Mouse (Mus musculus): ENCODE results near the gene Rab11fip5. TPM values are rescaled to one million over a fixed set of nuclear protein-coding genes. Genes with fewer than 3 reads are reported as not detected.

The Rab11fip5 gene
- polyA plus RNA-seq, 1 experiment from 2014 or later = 21.3 TPM

DNA sequence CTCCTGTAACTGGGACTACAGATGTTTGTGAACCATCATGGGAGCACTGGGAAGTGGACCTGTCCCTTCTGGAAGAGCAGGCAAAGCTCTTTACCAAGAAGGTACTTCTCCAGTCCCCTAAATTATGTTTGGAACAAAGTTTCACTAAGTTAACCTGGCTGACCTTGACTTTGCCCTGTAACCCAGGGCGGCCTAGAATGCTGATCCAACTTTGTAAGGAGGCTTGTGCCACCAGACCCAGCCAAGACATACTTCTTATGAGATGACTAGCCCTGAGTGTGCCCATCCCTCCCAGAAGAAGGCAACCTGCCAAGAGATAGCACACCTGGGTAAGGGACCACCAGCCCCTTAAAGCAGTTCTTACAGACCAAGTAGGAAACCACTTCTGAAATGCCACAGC, 15.6 kb downstream of the Rab11fip5 start:
- no peak overlapping the region for H3K4me3 ChIP-seq (replicated peaks; ENCODE audit: low read length)
- no peak overlapping the region for H3K4me2 ChIP-seq (replicated peaks)
- no peaks in the 10 kb centered on the region for H3K27me3 ChIP-seq (ENCODE audit: control insufficient read depth, insufficient read depth, low read length)
- H3K27ac ChIP-seq = no peak overlapping the region
- H3K9ac ChIP-seq = no peak overlapping the region
- no peaks in the 10 kb centered on the region for H3K36me3 ChIP-seq (replicated peaks; ENCODE audit: control insufficient read depth, insufficient read depth)
- no peak for ATAC-seq (ENCODE audit: low FRiP score)
- H3K9me3 ChIP-seq (ENCODE audit: control insufficient read depth, low read length) = no peaks in the 10 kb centered on the region
- WGBS = 100% methylated on average over 1 of the region's 1 CpGs
- no peaks in the 10 kb centered on the region for H3K4me1 ChIP-seq (replicated peaks; ENCODE audit: control insufficient read depth, insufficient read depth, low read length)
- DNase-seq (ENCODE audit: low spot score) = no peak

DNA sequence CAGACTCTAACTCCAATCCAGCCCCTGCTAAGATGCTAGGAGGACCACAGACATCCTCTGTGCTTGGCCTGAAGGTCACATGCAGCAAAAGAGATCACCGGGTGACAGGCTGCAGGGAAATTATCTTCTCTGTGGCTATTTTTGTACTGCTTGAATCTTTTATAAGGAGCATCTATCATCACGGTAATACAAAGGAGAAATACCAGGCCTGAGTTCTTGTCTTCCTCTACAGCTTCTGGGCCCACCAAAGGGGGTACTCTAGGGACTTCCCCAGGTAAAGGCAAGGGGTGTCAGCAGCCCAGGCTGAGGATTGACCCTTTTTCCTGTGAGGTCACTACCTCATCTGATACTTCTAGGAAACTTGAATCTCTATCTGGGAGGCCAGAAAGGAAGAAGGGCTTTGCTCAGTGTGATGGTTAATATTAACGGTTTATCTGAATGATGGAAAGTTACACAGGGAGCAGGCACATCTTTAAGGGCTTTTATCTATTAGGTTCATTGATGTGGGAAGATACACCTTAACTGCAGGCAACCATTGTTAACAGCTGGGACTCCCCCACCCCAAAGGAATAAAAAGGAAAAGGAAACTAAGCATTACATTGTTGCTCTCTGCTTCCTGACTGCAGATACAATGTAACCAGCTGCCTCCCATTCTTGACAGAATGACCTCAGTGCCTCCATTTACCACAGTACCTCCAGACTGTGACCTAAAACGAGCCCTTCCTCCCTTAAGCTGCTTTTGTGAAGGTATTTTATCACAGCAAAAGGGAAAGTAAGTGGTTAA, 17.6 kb downstream of the Rab11fip5 start:
- Histone ChIP-seq H3K27me3 (ENCODE audit: control insufficient read depth, insufficient read depth, low read length) (no peaks in the 10 kb centered on the region), H3K9ac (no peak overlapping the region), H3K36me3 (replicated peaks; ENCODE audit: control insufficient read depth, insufficient read depth) (no peaks in the 10 kb centered on the region), H3K9me3 (ENCODE audit: control insufficient read depth, low read length) (no peaks in the 10 kb centered on the region), H3K4me1 (replicated peaks; ENCODE audit: control insufficient read depth, insufficient read depth, low read length) (no peaks in the 10 kb centered on the region), H3K4me2 (replicated peaks) (no peak overlapping the region), H3K27ac (0 out of 2 replicates have a peak overlapping the region, but pooled peaks have one; percentile 17), H3K4me3 (replicated peaks; ENCODE audit: low read length) (no peak overlapping the region)
- no peak for DNase-seq (ENCODE audit: low spot score)
- 61% methylated on average over 4 of the region's 4 CpGs for WGBS
- ATAC-seq (ENCODE audit: low FRiP score) = no peak

DNA sequence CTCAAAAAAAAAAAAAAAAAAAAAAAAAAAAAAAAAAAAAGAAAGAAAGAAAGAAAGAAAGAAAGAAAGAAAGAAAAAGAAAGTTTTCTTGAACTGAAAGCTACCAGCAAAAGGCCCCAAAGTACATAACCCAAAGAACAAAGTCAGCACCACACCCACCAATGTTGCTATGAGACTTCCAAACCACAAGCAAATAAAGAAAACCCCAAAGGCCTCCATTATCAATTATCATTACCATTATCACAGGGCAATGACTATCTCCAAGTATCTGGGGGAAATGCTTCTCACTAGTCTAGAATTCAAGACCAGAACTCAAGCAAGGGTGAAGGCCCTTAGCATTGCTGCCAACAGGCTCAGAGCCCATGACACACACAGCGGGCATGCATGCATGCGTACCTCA, 18.7 kb downstream of the Rab11fip5 start:
- no peak overlapping the region for H3K27ac ChIP-seq
- no peaks in the 10 kb centered on the region for H3K9me3 ChIP-seq (ENCODE audit: control insufficient read depth, low read length)
- no peak overlapping the region for H3K9ac ChIP-seq
- DNase-seq (ENCODE audit: low spot score) (no peak), ATAC-seq (ENCODE audit: low FRiP score) (no peak)
- 93% methylated on average over 2 of the region's 2 CpGs for WGBS
- no peaks in the 10 kb centered on the region for H3K4me1 ChIP-seq (replicated peaks; ENCODE audit: control insufficient read depth, insufficient read depth, low read length)
- H3K4me2 ChIP-seq (replicated peaks) = no peak overlapping the region
- H3K36me3 ChIP-seq (replicated peaks; ENCODE audit: control insufficient read depth, insufficient read depth) = no peaks in the 10 kb centered on the region
- no peak overlapping the region for H3K4me3 ChIP-seq (replicated peaks; ENCODE audit: low read length)
- no peaks in the 10 kb centered on the region for H3K27me3 ChIP-seq (ENCODE audit: control insufficient read depth, insufficient read depth, low read length)

GRCm38 (mm10) chr6:85354709-85355108, 19.7 kb downstream of the Rab11fip5 start:
- ATAC-seq (ENCODE audit: low FRiP score) = no peak; the same call in 1 of the 2 replicates
- H3K4me1 ChIP-seq (replicated peaks; ENCODE audit: control insufficient read depth, insufficient read depth, low read length) = no peaks in the 10 kb centered on the region
- no peak overlapping the region for H3K4me2 ChIP-seq (replicated peaks)
- no peaks in the 10 kb centered on the region for H3K27me3 ChIP-seq (ENCODE audit: control insufficient read depth, insufficient read depth, low read length)
- no peaks in the 10 kb centered on the region for H3K9me3 ChIP-seq (ENCODE audit: control insufficient read depth, low read length)
- no peak overlapping the region for H3K27ac ChIP-seq
- no peak overlapping the region for H3K4me3 ChIP-seq (replicated peaks; ENCODE audit: low read length)
- DNase-seq (ENCODE audit: low spot score) = no peak
- 49% methylated on average over 6 of the region's 6 CpGs for WGBS
- no peak overlapping the region for H3K9ac ChIP-seq
- H3K36me3 ChIP-seq (replicated peaks; ENCODE audit: control insufficient read depth, insufficient read depth) = no peaks in the 10 kb centered on the region

- Histone ChIP-seq H3K27me3 (ENCODE audit: control insufficient read depth, insufficient read depth, low read length) (no peaks in the 10 kb centered on the region), H3K4me3 (replicated peaks; ENCODE audit: low read length) (no peak overlapping the region), H3K9ac (no peak overlapping the region), H3K36me3 (replicated peaks; ENCODE audit: control insufficient read depth, insufficient read depth) (no peaks in the 10 kb centered on the region), H3K4me2 (replicated peaks) (no peak overlapping the region), H3K4me1 (replicated peaks; ENCODE audit: control insufficient read depth, insufficient read depth, low read length) (no peaks in the 10 kb centered on the region), H3K27ac (no peak overlapping the region), H3K9me3 (ENCODE audit: control insufficient read depth, low read length) (no peaks in the 10 kb centered on the region)
- DNase-seq (ENCODE audit: low spot score) = no peak
- 65% methylated on average over 3 of the region's 3 CpGs for WGBS
- ATAC-seq (ENCODE audit: low FRiP score) = no peak
These were observed 20.7 kb downstream of the Rab11fip5 start for GRCm38 (mm10) chr6:85353706-85354105.

GRCm38 (mm10) chr6:85350157-85350556, 24.3 kb downstream of the Rab11fip5 start:
- WGBS = 87% methylated on average over 1 of the region's 1 CpGs
- no peak for DNase-seq (ENCODE audit: low spot score)
- no peak for ATAC-seq (ENCODE audit: low FRiP score)

DNA sequence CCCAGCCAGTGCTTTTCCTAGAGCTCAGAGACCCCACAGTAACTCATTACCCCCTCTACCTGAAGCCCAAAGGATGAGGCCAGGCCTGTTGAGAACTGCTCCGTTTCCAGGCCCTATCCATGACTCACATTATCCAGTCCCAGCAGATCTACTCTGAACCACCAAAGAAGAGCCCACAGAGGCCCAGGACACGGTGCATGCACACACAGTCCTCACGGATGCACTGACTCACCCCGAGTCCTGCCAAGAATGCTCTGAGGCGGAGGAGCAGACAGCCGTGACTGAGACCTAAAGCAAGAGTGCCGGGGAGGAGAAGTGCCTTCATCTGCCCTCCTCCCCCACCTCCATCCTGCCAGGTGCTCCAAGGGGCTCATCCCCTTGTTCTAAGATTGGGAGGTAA, 25.2 kb downstream of the Rab11fip5 start:
- Histone ChIP-seq H3K27me3 (ENCODE audit: control insufficient read depth, insufficient read depth, low read length) (no peaks in the 10 kb centered on the region), H3K27ac (no peak overlapping the region), H3K4me3 (replicated peaks; ENCODE audit: low read length) (no peak overlapping the region), H3K9me3 (ENCODE audit: control insufficient read depth, low read length) (no peaks in the 10 kb centered on the region), H3K4me1 (replicated peaks; ENCODE audit: control insufficient read depth, insufficient read depth, low read length) (no peaks in the 10 kb centered on the region), H3K36me3 (replicated peaks; ENCODE audit: control insufficient read depth, insufficient read depth) (0 out of 2 replicates have a peak, but pooled peaks cover 8% of the 10 kb centered on the region), H3K4me2 (replicated peaks) (no peak overlapping the region), H3K9ac (no peak overlapping the region)
- WGBS = 64% methylated on average over 7 of the region's 7 CpGs
- DNase-seq (ENCODE audit: low spot score) (no peak), ATAC-seq (ENCODE audit: low FRiP score) (no peak)

More at GRCm38 (mm10) chr6:85350157-85350556, 24.3 kb downstream of the Rab11fip5 start:
- Histone ChIP-seq H3K4me3 (replicated peaks; ENCODE audit: low read length) (no peak overlapping the region), H3K4me2 (replicated peaks) (no peak overlapping the region), H3K9me3 (ENCODE audit: control insufficient read depth, low read length) (no peaks in the 10 kb centered on the region), H3K4me1 (replicated peaks; ENCODE audit: control insufficient read depth, insufficient read depth, low read length) (no peaks in the 10 kb centered on the region), H3K36me3 (replicated peaks; ENCODE audit: control insufficient read depth, insufficient read depth) (0 out of 2 replicates have a peak, but pooled peaks cover 8% of the 10 kb centered on the region), H3K9ac (no peak overlapping the region), H3K27ac (no peak overlapping the region), H3K27me3 (ENCODE audit: control insufficient read depth, insufficient read depth, low read length) (no peaks in the 10 kb centered on the region)

DNA sequence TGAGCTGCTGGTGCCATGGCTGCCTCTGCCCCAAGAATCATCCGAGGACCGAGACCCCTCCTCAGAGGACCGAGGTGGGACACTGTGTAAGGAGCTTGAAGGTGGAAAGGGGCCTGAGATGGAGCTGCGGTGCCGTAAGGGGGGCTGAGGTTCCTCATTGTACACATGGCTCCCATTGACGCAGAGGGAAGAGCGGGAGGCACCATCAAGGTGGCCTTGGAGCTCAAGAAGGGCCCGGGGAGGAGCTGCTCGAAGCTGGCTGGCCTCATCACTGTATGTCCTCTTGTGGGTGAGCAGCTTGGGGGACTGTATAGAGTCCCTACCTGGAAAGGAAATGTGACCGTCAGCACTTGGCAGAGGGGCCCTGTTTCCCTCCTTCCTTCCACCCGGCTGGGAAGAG, 26.3 kb downstream of the Rab11fip5 start:
- Histone ChIP-seq H3K9ac (no peak overlapping the region), H3K4me2 (replicated peaks) (no peak overlapping the region), H3K4me3 (replicated peaks; ENCODE audit: low read length) (no peak overlapping the region), H3K27me3 (ENCODE audit: control insufficient read depth, insufficient read depth, low read length) (no peaks in the 10 kb centered on the region), H3K4me1 (replicated peaks; ENCODE audit: control insufficient read depth, insufficient read depth, low read length) (no peaks in the 10 kb centered on the region), H3K27ac (no peak overlapping the region), H3K9me3 (ENCODE audit: control insufficient read depth, low read length) (no peaks in the 10 kb centered on the region), H3K36me3 (replicated peaks; ENCODE audit: control insufficient read depth, insufficient read depth) (0 out of 2 replicates have a peak, but pooled peaks cover 8% of the 10 kb centered on the region)
- DNase-seq (ENCODE audit: low spot score) = no peak
- WGBS = 90% methylated on average over 11 of the region's 11 CpGs
- ATAC-seq (ENCODE audit: low FRiP score) = no peak

GRCm38 (mm10) chr6:85346028-85346634, 28.3 kb downstream of the Rab11fip5 start:
- Histone ChIP-seq H3K9ac (no peak overlapping the region), H3K27me3 (ENCODE audit: control insufficient read depth, insufficient read depth, low read length) (no peaks in the 10 kb centered on the region), H3K9me3 (ENCODE audit: control insufficient read depth, low read length) (no peaks in the 10 kb centered on the region), H3K36me3 (replicated peaks; ENCODE audit: control insufficient read depth, insufficient read depth) (peaks cover 9% of the 10 kb centered on the region; the same call in 1 of the 2 replicates), H3K4me1 (replicated peaks; ENCODE audit: control insufficient read depth, insufficient read depth, low read length) (no peaks in the 10 kb centered on the region), H3K4me2 (replicated peaks) (no peak overlapping the region), H3K27ac (no peak overlapping the region), H3K4me3 (replicated peaks; ENCODE audit: low read length) (no peak overlapping the region)
- 43% methylated on average over 6 of the region's 6 CpGs for WGBS
- DNase-seq (ENCODE audit: low spot score) (peak; percentile 91), ATAC-seq (ENCODE audit: low FRiP score) (peak; percentile 73; the same call in 1 of the 2 replicates)

All from hindbrain, embryonic 14.5 days (tissue).